Mouse (Mus musculus): ENCODE measurements around the gene Wnt3a.

Gene Wnt3a

DNA sequence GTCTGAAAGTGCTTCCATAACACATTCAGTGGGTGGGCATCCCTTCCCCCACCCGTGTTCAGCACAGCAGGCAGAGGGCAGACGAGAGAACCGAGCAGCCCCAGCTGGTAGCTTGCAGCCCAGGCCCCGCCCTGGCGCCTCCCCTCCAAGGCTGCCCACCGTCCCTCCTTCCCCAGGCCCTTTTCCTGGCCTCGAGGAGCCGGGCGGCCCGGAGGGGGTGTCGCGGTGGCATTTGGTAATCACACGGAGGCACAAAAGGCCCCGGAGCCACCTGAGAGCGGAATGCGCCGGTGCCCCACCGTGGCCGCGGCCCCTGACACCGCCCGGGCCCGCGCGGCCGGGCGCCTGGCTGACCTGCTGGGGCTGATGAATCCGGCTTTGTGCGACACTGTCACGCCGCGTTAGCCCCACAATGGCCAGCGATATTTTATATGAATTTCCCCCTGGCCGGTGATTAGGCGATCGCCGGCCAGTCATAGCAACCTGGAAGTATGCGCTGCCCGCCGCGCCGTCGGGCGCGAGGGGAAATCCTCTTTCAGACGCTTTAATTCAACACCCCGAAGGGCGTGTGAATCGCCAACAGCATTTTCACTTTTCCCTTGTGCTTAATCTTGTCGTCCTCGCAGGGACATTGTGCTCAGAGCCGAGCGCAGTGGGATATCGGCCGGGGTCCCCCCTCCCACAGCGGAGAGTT, 26.5 kb downstream of the Wnt3a start:
- DNase-seq (ENCODE audit: low spot score in 2 of 2) = peak in 1 of 2 experiments; percentile 14

DNA sequence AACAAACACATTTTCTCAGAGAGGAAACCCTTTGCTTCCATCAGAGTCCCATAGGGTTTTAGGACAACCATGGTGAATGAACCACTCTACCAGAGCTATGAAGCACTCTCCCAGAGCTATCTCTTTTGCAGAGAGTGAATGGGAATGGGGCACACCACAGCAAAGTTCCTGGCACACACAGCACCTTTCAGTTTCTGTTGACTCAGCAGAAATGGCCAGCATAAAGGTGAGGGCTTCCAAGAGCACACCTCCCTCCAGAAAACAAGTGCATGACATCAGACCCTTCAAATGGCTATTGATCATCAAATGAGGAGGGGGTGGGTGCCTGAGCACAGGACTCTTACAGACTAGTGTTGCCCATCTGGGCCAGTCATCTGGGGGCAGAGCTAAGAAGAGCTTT, 28.2 kb downstream of the Wnt3a start:
- no peak for DNase-seq (ENCODE audit: low spot score in 2 of 2)

DNA sequence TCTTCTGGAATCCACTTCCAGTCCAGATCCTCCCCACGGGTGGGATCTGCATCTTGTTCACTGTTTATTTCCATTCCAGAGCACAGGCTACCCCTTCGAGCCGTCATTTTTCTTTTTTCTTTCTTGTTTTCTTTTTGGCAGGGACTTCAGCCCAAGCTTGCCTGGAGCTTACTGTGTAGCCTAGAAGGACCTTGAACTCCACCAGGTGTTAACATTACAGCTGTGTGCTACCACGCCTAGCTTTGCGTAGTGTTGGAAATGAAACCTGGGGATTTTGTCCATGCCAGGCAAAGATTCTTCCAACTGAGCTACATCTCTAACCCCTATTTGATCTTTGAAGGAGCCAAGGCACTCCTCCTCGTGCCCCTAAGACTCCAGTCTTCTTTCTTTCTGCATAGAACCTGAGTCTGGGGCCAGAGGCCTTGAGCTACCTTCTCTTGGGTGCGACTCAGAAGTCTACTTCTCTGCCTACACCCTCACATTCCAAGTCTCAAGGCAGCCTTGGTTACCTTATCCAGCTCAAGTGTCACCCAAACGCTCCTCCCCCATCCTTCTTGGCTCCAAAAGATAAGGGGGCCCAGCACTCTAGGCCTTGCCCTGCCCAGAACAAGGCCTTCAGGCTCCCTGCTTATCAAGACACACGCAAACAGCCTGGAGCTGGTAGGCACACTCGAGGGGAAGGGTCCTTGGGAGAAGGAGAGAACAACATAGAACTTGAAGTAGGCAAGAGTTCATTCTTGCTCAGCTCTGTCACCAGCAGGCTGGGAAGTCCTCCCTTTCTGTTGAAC, 29.7 kb downstream of the Wnt3a start:
- DNase-seq (ENCODE audit: low spot score in 2 of 2) = peak; percentile 28 to 35

DNA sequence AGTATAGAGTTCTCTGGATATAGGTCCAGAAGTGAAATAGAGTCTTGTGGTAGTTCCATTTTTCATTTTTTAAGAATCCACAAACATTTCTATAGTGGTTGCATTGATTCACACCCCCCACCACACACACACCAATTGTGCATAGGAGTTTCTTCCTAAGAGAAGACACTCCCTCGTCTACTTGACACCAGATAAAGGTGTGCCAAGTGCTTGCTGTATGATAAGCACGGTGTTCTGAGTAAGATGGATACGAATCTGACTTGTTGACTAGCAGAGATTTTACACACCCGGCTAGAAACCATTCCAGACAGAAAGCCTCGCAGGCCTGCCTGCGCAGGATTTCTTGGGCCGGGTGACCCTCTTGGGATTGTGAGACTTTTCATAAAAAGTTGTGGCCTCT, 30.9 kb downstream of the Wnt3a start:
- no peak for DNase-seq (ENCODE audit: low spot score in 2 of 2)

DNA sequence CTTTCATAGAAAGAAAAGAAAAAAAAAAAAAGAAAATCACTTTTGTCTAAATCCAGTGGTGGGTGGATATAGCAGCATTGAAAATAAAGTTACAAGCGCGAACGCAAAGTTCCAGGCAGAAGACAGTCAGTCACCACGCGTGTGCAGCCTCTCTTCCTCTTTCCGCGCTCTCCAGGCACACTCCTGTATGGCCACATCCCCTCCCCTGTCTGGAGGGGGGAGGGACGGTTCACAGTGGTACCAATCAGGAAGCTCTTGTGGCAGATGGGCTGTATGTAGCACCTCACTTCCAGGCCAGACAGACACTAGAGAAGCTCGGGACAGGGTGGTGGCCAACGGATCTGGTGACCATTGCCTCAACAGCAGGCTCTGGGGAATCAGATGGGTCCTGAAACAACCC, 42.5 kb downstream of the Wnt3a start:
- no peak for DNase-seq (ENCODE audit: low spot score in 2 of 2)

DNA sequence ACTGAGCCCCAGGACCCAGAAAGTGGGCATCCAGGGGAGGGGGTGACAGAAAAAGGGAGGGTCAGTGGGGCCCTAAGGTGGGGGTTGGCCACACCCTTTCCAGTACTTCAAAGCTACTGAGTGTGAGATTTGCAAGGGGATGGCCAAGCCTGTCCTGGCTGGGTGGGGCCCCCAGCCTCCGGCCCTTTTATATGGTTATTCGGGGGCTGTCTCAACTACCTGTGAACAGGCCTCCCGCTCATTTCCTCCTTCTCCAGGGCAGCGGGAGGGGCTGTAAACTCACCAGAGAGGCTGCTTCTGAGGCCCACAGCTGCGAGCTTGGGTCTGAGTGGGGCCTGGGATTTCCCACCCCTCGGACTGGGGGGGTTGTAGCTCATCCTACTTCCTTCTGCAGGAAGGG, 46.7 kb downstream of the Wnt3a start:
- no peak for DNase-seq (ENCODE audit: low spot score in 2 of 2)

DNA sequence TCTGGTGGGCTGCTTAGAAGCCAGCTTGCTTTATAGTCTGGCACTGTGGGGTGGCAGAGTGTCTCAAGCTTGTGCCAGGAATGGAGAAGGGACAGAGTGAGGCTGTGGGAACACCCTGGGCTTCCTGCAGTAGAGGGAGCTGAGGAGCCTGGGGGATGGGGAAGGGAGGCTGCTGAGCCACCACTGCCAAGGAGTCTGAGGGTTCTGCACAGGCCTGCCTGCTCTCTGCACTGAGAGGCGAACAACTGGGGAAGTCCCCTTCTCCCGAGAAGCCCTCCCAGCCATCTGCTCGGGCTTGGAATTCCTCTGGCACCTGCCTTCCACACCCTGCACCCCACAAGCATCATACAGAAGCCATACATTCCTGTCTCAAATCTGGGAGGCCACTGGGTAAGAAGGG, 48.7 kb downstream of the Wnt3a start:
- no peak for DNase-seq (ENCODE audit: low spot score in 2 of 2)

DNA sequence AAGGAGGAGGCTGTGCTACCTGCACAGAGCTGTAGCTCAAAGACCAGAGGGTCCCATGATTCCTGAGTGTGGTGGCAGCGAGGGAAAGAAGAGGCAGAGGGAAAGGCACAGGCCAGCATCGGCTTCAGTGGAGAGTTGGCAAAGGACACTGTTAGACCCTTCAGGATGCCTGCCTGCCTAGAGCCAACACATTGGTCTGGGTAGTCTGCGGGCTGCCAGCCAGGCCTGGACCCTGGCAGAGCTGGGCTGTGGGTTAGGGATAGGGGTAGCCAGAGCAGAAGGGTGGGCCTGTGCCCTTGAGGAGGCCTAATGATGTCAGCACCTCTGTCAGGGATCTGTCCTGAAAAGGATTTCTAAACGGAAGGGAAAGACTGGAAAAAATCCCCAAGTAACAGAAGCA, 50.8 kb downstream of the Wnt3a start:
- no peak for DNase-seq (ENCODE audit: low spot score in 2 of 2)

DNA sequence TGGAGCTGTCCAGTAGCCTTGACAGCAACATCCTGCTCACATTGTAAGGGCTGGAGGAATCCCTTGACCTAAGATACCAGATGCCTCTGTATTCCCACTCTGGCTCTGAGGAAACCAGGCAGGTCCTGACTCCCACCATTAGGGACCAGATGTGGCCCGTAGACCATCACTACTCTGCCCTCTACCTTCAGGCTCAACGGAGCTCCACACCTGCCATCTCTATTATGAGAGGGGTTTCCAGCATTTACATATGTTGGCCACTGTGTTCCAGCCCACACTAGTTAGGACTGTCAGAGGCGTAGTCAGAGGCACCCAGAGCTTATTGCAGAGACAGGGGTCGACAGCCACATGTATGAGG, 51.1 kb downstream of the Wnt3a start:
- DNase-seq (ENCODE audit: low spot score in 2 of 2) = no peak

DNA sequence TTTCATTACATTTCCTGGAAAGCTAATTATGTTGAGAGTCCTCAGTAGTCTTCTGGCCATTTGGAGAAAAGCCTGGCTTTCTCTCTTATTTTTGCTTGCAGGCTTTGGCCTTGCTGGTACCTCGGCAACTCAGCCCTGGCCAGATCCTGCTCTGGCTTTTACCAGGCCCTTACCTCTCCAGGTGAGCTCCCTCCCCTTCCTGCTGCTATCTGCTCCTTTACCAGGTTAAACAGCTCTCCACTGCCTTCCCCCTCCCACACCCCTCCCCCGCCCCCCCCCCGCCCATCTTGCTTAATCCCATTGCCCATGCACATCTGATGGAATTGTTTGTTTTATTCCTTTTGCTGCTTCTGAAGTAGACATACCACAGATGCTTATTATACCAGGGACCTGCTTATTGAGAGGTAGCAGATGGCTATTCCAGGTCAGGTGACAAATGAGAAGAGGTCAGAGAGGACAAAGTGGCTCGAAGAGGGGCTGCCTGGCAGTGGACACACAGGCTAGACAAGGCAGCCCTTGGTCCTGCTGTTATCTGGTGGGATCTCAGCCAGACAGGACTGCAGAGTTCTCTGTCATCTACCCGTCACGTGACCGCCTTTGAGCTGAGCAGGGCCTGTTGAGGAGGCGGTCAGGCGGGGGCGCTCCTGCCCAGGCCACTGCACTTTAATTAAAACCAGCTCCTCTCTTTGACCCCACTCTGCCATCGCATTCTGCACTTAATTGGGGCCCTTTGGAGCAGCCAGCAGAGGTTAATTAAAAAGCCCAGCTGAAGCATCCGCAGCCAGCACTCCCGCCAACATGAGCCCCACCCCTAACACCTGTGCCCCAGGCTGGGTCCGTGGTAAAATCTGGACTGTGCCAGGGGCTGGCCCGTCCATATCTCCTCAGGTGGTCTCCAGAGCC, 51.8 kb downstream of the Wnt3a start:
- peak; percentile 28 to 31 for DNase-seq (ENCODE audit: low spot score in 2 of 2)

DNA sequence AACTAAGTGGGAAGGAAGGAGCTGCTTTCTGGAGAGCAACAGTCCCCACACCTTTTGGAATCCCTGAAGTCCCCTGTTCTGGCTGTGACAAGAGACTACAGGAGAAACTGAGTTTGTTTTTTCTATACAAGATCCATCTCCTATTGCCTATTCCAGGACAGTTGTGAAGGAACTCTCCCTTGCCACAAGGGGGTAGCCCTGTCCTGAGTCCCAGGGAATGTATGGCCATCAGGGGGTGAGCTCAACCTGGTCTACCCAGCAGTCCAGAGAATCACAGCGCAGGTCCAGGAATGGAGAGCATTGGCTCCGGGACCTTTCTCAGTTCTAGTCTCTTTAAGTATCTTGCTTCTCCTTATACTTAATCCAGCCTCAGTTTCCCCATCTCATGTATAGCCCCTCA, 57.8 kb downstream of the Wnt3a start:
- no peak for DNase-seq (ENCODE audit: low spot score in 2 of 2)

DNA sequence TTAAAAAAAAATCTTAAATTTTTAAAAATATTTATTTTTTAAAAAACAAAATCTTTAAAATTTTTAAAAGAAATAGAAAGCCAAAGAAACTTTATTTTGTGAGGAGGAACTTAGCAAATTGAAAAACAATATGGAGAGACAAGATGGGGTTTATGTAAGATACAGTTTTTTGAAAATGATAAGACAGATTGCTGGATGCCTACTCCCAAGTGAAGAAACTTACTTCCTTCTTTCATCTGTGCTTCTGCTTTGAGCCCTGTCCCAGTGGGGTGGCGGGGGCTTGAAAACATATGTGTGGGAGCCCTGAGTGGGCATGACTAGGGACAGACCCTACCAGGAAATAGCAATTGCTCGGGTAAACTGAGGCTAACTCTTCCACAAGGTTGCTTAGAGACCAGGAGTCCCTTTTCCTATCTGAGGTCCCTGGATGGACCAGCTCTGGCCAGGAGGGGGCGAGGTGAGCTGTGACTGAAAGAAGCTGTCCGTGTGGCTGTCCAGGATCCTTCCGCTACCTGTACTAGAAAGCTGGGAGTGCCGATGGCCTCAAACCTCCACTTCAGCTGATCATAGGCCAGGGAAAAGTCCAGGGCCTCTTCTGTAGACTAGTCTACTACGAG, 60.3 kb downstream of the Wnt3a start:
- DNase-seq (ENCODE audit: low spot score in 2 of 2) = peak; percentile 36 to 60

DNA sequence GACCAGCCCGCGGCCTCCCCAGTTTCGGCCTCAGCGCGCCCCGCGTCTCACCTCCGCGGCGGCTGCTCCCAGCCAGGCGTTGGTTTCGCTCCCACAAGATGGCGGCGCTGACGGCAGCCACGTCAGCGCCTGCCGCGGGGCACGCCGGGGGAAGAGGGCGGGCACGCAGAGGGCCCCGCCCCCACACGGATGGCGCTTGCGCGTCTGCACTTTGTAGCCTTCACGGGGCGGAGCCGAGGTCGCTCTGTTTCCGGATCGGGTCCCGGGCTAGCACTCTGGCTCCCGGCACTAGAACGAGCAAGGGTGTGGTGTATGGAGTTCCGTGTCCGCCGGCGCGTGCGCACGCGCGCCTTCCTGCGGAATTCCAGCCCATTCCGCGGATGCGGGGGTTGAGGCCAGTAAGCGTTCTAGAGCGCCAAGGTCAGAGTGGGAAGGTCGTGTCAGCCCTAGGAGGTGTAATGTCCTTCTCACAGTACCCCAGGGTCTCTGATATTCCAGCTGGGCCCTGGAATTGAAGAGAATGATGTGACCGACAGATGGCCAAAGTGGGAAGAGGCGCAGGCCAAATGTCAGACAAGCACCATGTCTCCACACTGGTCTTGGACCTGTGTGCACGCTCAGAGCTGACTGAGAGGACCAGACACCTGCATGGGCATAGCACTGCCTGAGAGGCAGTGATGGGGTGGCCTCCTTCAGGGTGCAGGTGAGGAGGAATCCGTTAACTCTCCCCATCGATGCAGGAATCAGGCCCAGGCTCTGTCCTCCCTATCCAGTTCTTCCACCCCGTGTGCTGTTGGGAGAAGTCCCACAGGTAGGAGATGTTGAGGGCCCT, 62.2 kb downstream of the Wnt3a start, which contains the start of gene Arf1:
Gene Arf1 (minus strand): TSS at position 149 of the 832 bp plus-strand sequence.
- DNase-seq (ENCODE audit: low spot score in 2 of 2) = peak; percentile 96 to 97

DNA sequence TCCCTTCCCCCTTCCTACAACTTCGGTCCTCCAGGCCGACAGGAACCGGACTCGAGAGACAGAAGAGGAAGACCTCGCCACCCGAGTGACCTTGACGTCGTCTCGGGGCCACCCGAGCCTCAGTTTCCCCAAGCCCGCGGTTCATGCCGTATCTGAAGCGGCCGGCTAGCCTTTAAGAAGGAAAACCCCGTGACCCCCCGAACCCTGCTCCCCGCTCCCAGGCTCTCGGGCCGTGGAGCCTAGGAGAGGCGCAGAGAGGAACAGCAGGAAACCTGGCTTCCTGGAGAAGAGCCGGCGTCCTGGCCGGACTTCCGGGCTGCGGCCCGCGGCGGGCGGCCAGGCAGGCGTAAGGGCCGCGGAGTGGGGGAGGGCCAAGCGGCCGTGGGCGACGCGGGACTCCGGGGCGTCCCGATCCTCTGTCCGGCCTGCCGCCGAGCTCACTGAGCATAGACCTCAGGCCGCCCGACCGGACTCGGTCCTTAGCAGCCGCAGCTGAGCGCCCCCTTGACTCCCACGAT, 62.9 kb downstream of the Wnt3a start:
- peak in 1 of 2 experiments; percentile 21 for DNase-seq (ENCODE audit: low spot score in 2 of 2)

DNA sequence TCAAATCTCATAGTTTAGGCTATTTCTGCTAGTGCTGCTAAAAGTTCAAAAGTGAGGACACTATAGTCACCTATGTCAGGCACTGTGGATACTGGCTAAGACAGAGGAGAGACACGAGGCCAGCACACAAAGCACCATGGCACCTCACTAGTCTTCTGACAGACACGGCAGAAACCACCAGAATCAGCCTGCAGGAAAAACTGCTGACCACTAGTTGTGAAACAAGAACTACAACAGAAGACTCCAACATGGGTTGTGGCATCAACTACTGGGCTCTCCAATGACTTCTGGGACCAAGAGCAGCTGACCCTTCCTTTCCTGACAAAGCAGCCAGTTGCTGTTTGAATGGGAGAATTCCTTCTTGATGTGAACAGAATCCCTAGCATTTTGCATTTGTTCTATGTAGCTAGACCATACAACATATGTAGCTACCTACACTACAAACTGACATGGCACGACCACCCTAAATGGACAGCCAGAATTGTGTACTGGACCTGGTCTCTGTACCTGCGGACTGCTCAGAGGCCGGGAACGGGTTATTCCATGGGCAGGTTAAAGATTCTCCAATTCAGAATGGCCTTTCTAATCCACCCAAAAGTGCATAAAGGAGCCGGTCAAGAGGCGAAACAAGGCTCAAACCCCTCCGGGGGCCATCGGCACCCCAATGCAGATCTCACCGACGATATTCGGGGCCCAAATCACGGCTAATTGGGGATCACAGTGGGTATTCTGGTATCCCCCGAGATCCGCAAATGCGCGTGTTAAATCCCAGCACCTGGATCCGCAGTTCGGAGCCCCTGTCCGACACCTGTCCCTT, 63.6 kb downstream of the Wnt3a start:
- DNase-seq (ENCODE audit: low spot score in 2 of 2) = no peak

DNA sequence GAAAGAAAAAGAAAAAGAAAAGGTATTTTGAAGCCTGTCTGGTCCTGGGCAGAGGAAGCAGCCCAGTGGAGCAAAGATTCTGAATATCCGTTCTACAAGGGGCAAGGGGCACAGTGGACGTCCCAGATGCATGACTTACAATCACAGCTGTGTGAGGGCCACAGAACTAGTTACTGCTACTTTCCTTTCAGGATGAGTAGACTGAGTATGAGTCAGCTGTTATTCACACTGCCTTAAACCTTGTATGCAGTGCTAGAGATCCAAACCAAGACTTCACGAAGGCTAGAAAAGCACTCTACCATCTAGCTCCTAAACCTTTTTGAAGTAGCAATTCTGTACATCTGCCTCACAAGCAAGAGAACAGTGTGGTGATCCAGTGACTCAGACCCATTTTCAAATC, 64.3 kb downstream of the Wnt3a start:
- no peak for DNase-seq (ENCODE audit: low spot score in 2 of 2)

DNA sequence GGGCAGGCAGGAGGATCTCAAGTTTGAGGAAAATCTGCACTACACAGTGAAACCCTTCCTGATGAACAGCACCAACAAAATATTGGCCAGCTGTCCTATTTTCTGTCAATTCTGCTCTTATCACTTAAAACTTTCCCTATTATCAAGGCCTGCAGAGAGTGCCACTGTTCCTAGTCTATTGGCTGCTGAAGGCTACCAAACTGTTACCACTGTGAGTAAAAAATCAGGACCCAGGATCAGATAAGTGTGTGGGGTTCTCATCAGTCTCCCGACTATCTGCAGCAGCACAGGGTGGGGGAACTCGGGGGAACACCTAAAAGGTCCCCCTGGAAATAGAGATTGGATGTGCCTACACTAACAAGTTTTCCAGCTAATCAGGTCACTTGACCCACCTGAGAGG, 65.4 kb downstream of the Wnt3a start:
- no peak for DNase-seq (ENCODE audit: low spot score in 2 of 2)

DNA sequence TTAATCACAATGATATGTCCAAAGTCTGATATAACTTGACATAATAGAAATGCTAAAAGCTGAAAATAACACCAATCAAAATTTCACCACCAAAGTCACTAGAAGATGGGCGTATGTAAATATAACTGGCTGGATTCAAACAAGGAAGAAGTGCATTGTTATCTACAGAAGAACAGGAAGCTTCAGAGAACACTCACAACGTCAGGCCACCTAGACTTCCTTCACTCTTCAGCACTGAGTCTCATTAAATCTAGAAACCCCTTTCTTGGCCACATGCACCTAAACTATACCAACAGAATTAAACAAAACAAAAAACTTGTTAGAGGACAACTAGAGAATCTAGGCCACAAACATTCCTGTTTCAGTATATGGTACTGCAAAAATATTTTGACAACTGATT, 66.1 kb downstream of the Wnt3a start:
- no peak for DNase-seq (ENCODE audit: low spot score in 2 of 2)

DNA sequence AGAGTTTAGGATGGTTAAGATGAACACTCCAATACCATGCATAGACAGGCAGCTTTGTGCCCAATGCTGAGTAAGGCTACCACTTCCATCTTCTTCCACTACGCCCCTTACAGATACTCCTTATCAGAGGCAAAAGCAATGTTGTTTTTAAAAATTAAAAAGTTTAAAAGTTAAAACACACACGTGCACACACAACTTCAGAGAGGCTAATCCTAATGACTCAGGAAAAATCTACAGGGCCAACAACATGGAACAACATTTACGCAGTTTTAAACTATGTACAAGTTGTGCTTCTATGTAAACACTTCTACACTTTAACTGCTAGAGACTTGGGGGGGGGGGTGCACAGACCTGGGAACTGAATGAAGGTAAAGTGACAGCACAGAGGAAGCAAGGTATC, 66.5 kb downstream of the Wnt3a start:
- no peak for DNase-seq (ENCODE audit: low spot score in 2 of 2)

DNA sequence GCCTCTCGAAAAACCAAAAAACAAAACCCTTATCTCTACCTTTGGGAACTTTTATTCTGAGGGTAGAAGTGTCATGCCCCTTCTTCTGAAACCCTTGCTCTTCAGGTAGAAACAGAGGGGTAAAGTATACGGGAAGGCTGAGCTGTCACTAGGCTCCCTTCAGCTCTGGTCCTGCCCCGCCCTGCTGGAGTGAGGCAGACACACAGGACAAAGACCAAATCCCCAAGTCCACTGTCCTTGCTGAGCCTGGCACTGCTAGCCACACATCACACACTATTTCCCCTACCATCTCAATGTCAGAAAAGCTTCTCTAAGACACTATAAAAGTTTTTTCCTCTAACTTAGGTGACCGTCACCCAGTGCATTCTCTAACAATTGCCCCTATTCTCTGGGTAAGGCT, 68.2 kb downstream of the Wnt3a start:
- DNase-seq (ENCODE audit: low spot score in 2 of 2) = no peak

All from spleen, postnatal 14 days (tissue).